Mouse (Mus musculus) central nervous system, embryonic 14 days (tissue): ENCODE measurements around the gene Hunk. TPM values are rescaled to one million over a fixed set of nuclear protein-coding genes. Genes with fewer than 3 reads are reported as not detected.

Experiments
- polyA plus RNA-seq: library from polyadenylated mRNA; depleted of rRNA; stranded (reverse); fragments of >200 nt; gene quantifications from 2 replicates; pipeline ENCODE4 v1.2.3, GENCODE M21; 2012; rRNA removed

The Hunk gene
- polyA plus RNA-seq, result 16.4 and 17.4 TPM in 2 replicates

GRCm38 (mm10) chr16:90385688-90386513 lies at the start of gene Hunk:
Hunk (plus strand) TSS chr16:90386013.

Other genes starting within 250 kb of the Hunk start
- 10.4 and 15.0 TPM in 2 replicates for gene Tiam1, start 242.2 kb upstream of the Hunk start, polyA plus RNA-seq
- gene Sod1, start 165.3 kb upstream of the Hunk start, polyA plus RNA-seq, result 651 and 668 TPM in 2 replicates
- 62.6 and 63.4 TPM in 2 replicates for gene Scaf4, start 101.5 kb upstream of the Hunk start, polyA plus RNA-seq